Mouse (Mus musculus) brain, embryonic 14.5 days (tissue): ENCODE measurements around the gene Rasgef1a.

Source experiments
- CTCF ChIP-seq: fragments of 200-500 bp; IDR thresholded peaks from 2 replicates; pipeline ENCODE4 v1.5.1; 2012; ENCODE audit warnings: inconsistent platforms, mild to moderate bottlenecking, moderate library complexity, borderline replicate concordance; ENCODE audit not compliant: insufficient read depth, insufficient read length; ENCODE audit errors: extremely low read depth
- POLR2A ChIP-seq: fragments of 200-500 bp; IDR thresholded peaks from 2 replicates; pipeline ENCODE4 v1.6.1; 2012; ENCODE audit warnings: mild to moderate bottlenecking, inconsistent platforms, borderline replicate concordance; ENCODE audit not compliant: poor library complexity, insufficient read depth, insufficient read length, severe bottlenecking; ENCODE audit errors: extremely low read depth

DNA sequence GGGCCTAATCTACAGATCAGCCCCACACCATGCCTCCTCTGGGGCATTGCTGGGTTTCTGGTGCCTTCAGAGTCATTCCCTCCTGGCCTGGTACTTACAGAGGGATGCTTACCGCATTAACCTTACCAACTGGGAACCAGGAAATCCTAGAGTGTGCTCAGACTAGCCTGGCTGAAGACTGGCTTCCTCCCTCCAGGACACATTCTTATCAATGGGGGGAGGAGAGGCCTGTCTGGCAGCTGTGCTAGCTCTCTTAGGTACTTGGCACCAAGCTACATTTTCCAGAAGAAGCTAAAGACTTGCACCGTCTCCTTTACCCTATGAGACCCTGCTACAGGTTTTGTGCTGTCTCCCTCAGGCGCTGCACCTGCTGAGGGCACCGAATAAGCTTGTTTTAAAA is 40.2 kb downstream of the Rasgef1a start:
- TF ChIP-seq CTCF (no peak), POLR2A (no peak)
